ENCODE assay signal across 9 mouse cellular contexts in genomic region chr15:98511386-98511928, GRCm38 (mm10). TPM values are rescaled to one million over a fixed set of nuclear protein-coding genes. Genes with fewer than 3 reads are reported as not detected.
DNase-seq lines count a peak whose midpoint lies in the region; ATAC-seq and TF ChIP-seq lines count a peak whose summit lies in the region.
"Had no signal": no experiment of that assay in that cellular context is flagged by ENCODE, and none has a peak within 500 bp of the region (broad histone marks: within the 10 kb centered on the region; RNA-seq: fewer than 3 reads in every experiment).

No protein-coding gene starts in this region.

- 34% methylated on average over 13 of the region's 13 CpGs for WGBS in liver, embryonic 15.5 days (ENCODE audit: insufficient replicate concordance)

- no peak for DNase-seq in layer of hippocampus, adult 2 months (ENCODE audit: low spot score in 2 of 2)
- no peak for DNase-seq in layer of hippocampus, adult 11-12 months (ENCODE audit: low spot score)
- DNase-seq in thymus, adult 18-20 months, result peak; percentile 52 to 63
- no peak for DNase-seq in cerebellum, postnatal 36 days
- DNase-seq in left cerebral cortex, adult 2 months (ENCODE audit: extremely low spot score in 1 of 2, low spot score in 2 of 2), result no peak
- no peak for DNase-seq in right cerebral cortex, adult 2 months (ENCODE audit: low spot score in 2 of 2)

- H3K9ac ChIP-seq in liver, embryonic 15.5 days, result no peak overlapping the region

- no peak for TF ChIP-seq CTCF in layer of hippocampus, adult 2 months (conservative IDR thresholded peaks at IDR 0.05)
- no peak for TF ChIP-seq CTCF in left cerebral cortex, adult 2 months (IDR thresholded peaks at IDR 0.05)

- no peaks in the 10 kb centered on the region for H3K36me3 ChIP-seq in liver, embryonic 15.5 days (replicated peaks)

- H3K27me3 ChIP-seq in liver, embryonic 15.5 days, result no peaks in the 10 kb centered on the region

- H3K9me3 ChIP-seq in liver, embryonic 15.5 days (replicated peaks), result no peaks in the 10 kb centered on the region

- peak; percentile 35 for ATAC-seq in granulocyte monocyte progenitor cell, adult 5-6 weeks (replicated peaks; ENCODE audit: poor library complexity, severe bottlenecking)
- no peak for ATAC-seq in liver, embryonic 15.5 days (ENCODE audit: insufficient read depth)

- H3K4me3 ChIP-seq in layer of hippocampus, adult 2 months, result peak overlapping the region; percentile 48; the same call in 1 of the 2 replicates
- peak overlapping the region; percentile 7; the same call in 1 of the 2 replicates for H3K4me3 ChIP-seq in liver, embryonic 15.5 days (replicated peaks)
- H3K4me3 ChIP-seq in left cerebral cortex, adult 2 months, result no peak overlapping the region

- H3K27ac ChIP-seq in layer of hippocampus, adult 2 months, result peak overlapping the region; percentile 49; the same call in 1 of the 2 replicates
- H3K27ac ChIP-seq in liver, embryonic 15.5 days (replicated peaks), result peak overlapping the region; percentile 51; the same call in 1 of the 2 replicates
- no peak overlapping the region; the same call in 1 of the 2 replicates for H3K27ac ChIP-seq in left cerebral cortex, adult 2 months

- intact Hi-C loops in left cerebral cortex, adult 2 months (cut with DNase I), result loop anchor here (2.0 to 5.0 kb wide), 2 partner anchors 105 to 404 kb away; no protein-coding TSS in a partner anchor

- H3K4me1 ChIP-seq in liver, embryonic 15.5 days (replicated peaks), result peaks cover 16% of the 10 kb centered on the region

- H3K4me2 ChIP-seq in liver, embryonic 15.5 days, result peak overlapping the region; percentile 66

RNA-seq across cellular contexts. Expression of gene Olfr279, which starts 19.3 kb away (rescaled TPM):
- total RNA-seq in layer of hippocampus, adult 2 months (2021), result not detected
- not detected in 2 replicates for total RNA-seq in granulocyte monocyte progenitor cell, adult 5-6 weeks (2014; fragmentation: Nextera tagmentation)
- not detected in 2 replicates for total RNA-seq in granulocyte monocyte progenitor cell, adult 5-6 weeks (2017)
- polyA plus RNA-seq in liver, embryonic 15.5 days (2015; fragmentation: Nextera tagmentation; extraction: Ambion mirVana), result not detected in 2 replicates
- total RNA-seq in left cerebral cortex, adult 2 months (2021), result not detected
- polyA plus RNA-seq: myocyte had no signal

RNA-seq across cellular contexts. Expression of gene Kansl2, which starts 22.6 kb away (rescaled TPM):
- total RNA-seq in layer of hippocampus, adult 2 months (2021), result 10 to 100 TPM; 62.2 to 62.5 TPM
- 67.5 and 74.5 TPM in 2 replicates for total RNA-seq in granulocyte monocyte progenitor cell, adult 5-6 weeks (2014; fragmentation: Nextera tagmentation)
- total RNA-seq in granulocyte monocyte progenitor cell, adult 5-6 weeks (2017), result 58.9 and 61.0 TPM in 2 replicates
- 32.0 and 35.4 TPM in 2 replicates for polyA plus RNA-seq in liver, embryonic 15.5 days (2015; fragmentation: Nextera tagmentation; extraction: Ambion mirVana)
- 10 to 100 TPM; 55.1 to 56.7 TPM for total RNA-seq in left cerebral cortex, adult 2 months (2021)

RNA-seq across cellular contexts. Expression of gene Lalba, which starts 28.9 kb away (rescaled TPM):
- not detected for total RNA-seq in layer of hippocampus, adult 2 months (2021)
- not detected in 2 replicates for total RNA-seq in granulocyte monocyte progenitor cell, adult 5-6 weeks (2014; fragmentation: Nextera tagmentation)
- total RNA-seq in granulocyte monocyte progenitor cell, adult 5-6 weeks (2017), result not detected in 2 replicates
- polyA plus RNA-seq in liver, embryonic 15.5 days (2015; fragmentation: Nextera tagmentation; extraction: Ambion mirVana), result not detected in 2 replicates
- not detected for total RNA-seq in left cerebral cortex, adult 2 months (2021)
- polyA plus RNA-seq: myocyte had no signal

RNA-seq across cellular contexts. Expression of gene OR5BS1P, which starts 41.8 kb away (rescaled TPM):
- total RNA-seq in layer of hippocampus, adult 2 months (2021), result not detected
- total RNA-seq in granulocyte monocyte progenitor cell, adult 5-6 weeks (2014; fragmentation: Nextera tagmentation), result not detected in 2 replicates
- not detected in 2 replicates for total RNA-seq in granulocyte monocyte progenitor cell, adult 5-6 weeks (2017)
- not detected in 2 replicates for polyA plus RNA-seq in liver, embryonic 15.5 days (2015; fragmentation: Nextera tagmentation; extraction: Ambion mirVana)
- total RNA-seq in left cerebral cortex, adult 2 months (2021), result not detected
- polyA plus RNA-seq: myocyte had no signal

RNA-seq across cellular contexts. Expression of gene Olfr281, which starts 59.1 kb away (rescaled TPM):
- total RNA-seq in layer of hippocampus, adult 2 months (2021), result not detected
- not detected in 2 replicates for total RNA-seq in granulocyte monocyte progenitor cell, adult 5-6 weeks (2014; fragmentation: Nextera tagmentation)
- total RNA-seq in granulocyte monocyte progenitor cell, adult 5-6 weeks (2017), result not detected in 2 replicates
- polyA plus RNA-seq in liver, embryonic 15.5 days (2015; fragmentation: Nextera tagmentation; extraction: Ambion mirVana), result not detected in 2 replicates
- not detected for total RNA-seq in left cerebral cortex, adult 2 months (2021)
- polyA plus RNA-seq: myocyte had no signal

Comparison
In these comparisons a context has a peak if more than half of its experiments do, and no peak if none do; other contexts are left out.
1. DNase-seq: peak in thymus, adult 18-20 months (2 of 2); none in layer of hippocampus, adult 2 months (0 of 2), layer of hippocampus, adult 11-12 months (single experiment), cerebellum, postnatal 36 days (0 of 2), left cerebral cortex, adult 2 months (0 of 2) and right cerebral cortex, adult 2 months (0 of 2).